Mouse (Mus musculus) adrenal gland, postnatal 14 days (tissue): Measurements from ENCODE around the gene Tpst2. TPM values are rescaled to one million over a fixed set of nuclear protein-coding genes. Genes with fewer than 3 reads are reported as not detected.
A peak's percentile ranks its signal among the peaks of the same experiment; 100 is the strongest.

Experiments used
- DNase-seq: peaks from one replicate; pipeline ENCODE4 v3.0.0; 2021; ENCODE audit warnings: mixed read lengths
- total RNA-seq: library from RNA; stranded (reverse); gene quantifications from 2 replicates; pipeline ENCODE4 v1.2.3, GENCODE M21; 2021

Tpst2 gene
- total RNA-seq, 1 experiment from 2014 or later, result 186 TPM

DNA sequence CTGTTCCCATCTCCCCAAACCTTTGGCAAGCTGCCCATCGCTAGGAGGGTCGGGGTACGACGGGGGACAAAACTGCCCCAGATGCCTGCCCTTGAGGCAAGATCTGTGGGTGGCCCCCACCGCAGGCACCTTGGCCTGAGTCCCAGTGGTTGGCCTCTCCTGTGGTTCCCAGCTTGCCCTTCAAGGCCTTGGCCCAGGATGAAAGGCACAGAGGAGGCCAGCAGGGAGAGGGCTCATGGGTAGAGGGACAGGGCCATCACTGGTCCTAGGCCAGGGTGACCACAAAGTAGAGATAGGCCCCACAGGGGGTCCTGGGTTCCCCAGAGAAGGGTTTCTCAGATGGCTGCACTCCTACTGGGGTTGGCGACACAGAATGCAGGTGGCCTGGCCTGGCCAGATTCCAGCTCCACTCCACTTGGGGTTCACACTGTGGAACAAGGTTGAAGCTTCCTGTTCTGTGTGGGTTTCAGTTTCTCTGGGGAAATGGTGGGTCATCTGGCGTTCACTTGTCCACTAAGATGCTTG lies 22.1 kb upstream of the Tpst2 start:
- peak; percentile 96 for DNase-seq

DNA sequence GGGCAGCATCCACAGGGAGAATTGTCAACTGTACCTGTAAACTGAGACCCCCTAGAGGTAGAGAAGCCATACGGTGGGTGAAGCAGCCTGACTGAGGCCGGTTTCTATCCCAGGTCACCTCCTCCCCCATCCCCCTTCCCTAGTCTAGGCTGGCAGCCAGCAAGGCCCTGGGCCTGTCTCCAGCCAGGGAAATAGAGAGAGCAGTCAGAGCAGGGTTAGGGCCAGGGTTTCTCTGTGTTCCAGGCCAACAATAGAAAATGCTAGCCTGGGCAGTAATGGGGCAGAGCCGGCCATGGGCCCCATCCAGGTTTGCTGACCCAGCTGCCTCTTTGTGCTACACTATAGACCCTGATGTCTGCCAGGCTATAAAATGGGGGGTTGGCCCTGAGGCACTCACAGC lies 21.1 kb upstream of the Tpst2 start, which contains the start of gene Crybb1:
Gene Crybb1 (plus strand): TSS at position 390 of the 400 bp plus-strand sequence.
- peak; percentile 89 for DNase-seq

DNA sequence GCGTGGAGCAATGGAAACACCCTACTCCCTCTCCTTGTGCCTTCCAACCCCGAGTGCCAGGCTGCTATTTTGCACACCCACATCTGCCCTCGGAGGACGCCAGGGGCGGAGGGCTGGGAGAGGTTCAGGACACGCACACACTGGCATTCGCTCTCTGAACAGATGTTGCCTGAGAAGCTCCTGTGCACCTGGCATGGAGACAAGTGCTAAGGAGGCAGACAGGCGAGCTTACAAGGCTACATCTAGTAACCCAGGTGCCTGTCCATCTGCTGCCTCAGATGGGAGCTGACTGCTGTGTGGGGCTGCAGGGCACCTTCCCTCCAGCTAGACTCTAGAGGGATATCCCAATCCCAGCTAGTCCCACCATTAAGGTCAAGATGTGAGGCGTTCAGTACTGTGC lies 20.0 kb upstream of the Tpst2 start:
- no peak for DNase-seq

DNA sequence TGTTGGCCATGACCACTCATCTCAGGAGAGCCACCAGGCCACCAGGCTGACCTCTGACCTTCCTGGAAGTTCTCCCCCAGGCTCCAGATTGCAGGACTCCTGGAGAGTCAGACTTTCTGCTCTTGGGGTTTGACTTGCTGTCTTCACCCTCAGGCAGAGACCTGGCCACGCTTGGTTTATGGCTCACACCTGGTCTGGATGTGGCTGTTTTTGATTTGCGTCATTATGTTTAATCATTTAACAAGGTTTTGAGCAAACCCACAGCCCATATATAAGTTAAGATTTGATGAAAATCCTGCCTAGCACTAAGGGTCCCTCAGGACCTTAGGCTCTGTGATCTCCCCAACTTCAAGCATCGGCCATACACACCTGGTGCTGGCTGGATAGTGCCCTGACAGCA lies 18.6 kb upstream of the Tpst2 start:
- no peak for DNase-seq

DNA sequence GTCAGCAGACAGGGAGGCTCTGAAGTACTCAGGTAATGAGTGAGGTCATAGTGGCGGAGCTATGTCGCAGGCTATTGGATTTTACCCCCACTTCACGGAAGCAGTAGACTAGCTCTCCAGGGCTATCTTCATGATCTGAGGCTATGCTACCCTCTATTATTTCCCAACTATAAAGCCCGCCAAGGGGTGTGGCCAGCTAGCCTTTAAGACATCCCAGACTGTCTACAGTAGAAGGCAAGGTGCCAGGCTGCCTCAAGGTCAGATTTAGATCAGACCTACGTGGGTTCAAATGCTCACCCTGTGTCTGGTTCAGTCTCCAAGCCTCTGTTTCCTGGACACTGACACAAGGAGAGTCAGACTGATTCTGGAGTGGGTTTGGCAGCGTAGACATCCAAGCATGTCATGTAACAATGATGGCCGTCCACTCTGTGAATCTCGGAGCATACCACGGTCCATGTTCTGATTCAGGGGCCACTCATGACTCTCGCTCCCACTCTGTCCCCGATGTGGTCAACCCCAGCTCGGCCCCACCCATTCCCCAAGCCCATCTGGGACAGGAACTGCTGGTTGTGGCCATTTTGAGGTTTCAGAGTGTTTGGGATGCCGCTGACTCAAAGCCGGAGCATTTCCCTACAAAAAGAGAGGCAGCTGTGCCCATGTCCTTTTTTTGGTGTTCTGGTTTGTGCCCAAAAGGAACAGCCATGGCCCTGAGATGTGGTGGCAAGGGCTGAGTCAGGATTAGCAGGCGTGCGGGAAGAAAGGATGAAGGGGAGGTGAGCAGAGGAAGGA lies 16.4 kb upstream of the Tpst2 start:
- no peak for DNase-seq

DNA sequence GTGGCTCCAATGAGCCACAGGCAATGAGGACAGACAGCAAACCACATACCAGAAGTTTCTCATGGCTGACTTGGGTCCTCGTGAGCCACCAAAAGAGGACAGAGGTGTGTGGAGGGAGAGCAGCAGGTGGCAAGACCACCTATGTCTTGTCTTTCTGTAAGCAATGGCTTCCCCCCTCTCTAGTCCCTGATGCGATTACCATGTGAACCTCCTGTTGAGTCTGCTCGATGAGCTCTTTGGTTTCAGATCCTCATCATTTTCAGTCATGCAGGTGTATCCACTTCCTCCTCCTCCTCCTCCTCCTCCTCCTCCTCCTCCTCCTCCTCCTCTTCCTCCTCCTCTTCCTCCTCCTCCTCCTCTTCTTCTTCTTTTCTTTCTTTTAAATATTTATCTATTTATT lies 15.7 kb upstream of the Tpst2 start:
- no peak for DNase-seq

DNA sequence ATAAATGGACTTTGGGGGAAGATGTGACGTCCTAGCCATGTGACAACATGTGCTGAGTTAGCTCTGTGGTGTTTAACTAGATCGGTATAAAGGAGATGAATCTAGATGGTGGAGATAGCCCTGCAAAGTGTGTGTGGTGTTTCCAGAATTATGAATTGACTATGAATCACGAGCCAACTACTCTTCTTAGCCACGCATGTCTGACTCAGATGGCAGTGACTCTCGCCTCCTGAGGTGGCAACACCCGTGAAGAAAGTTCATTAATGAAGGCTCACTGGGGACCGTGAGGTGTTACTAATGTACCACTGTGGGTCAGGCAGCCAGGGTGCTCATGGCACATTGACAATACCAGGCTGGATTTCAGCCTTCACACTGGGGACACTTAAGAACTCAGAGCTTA lies 12.4 kb upstream of the Tpst2 start:
- no peak for DNase-seq

DNA sequence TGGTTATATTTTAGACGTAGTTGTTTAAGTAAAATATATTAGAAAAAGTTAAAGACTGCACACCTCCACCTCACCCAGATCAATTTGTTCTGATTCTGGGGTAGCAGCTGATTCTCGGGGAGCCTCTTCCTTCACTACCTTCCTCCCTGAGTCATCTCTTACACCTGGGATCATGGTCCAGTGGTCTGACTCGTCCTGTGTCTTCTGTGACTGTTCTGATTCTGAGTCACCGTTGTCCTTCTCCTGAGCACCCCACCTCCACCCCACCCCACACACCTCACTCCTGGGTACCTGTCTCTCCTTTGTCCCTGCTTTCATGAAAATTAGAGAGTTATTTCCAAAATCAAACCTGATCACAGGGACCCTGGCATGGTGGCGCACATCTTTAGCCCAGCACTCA lies 11.4 kb upstream of the Tpst2 start:
- DNase-seq, result no peak

DNA sequence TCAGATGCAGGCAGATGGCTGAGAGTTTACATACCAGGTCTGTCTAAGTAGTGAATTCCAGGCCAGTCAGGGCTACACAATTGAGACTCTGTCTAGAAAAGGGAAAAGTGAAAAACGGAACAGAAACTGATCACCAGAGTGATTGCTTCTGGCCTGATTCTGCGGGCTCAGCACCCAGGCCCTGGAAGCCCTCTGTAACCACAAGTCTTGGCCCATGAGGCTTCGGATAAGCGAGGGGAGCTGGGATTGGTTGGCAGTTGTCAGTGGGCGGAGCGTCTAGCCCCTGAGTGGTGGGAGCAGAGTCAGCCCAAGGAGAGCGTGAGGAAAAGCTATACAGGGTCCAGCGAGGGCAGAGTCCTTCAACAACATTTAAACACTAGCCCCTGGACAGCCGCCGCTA lies 11.0 kb upstream of the Tpst2 start:
- no peak for DNase-seq

DNA sequence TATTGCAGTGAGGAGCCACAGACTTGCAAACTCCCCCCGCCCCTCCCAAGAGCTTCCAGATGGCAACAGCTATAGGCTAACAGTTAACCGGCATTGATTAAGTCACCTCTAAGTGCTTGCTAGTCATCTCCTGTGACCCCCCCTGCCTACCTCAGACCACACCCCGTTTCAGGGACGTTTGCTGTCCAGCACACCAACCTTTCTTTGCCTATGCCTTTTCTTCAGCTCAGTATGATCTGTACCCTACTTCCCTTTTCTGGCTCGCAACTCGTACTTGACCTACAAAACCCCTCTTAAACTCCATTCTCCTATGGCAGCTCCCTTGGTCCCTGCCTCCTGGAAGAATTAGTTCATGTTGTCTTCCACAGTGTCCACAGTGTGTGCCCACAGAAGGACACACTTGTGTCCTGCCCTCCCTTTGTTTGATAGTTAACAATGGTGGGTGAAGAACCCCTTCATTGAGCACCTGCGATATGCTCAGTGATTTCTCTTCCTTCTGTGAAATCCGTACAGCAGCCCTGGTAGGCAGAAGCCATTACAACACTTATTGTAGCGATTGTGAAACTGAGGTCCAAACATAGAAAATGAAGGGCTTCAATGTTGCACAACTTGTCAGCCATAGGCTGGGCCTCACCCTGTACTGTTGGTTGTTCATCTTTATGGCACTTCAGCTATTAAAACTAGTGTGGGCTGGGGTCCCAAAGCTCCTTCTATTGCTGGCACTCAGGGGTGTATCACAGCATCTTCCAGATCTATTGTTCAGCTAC lies 10.3 kb upstream of the Tpst2 start:
- DNase-seq, result no peak

DNA sequence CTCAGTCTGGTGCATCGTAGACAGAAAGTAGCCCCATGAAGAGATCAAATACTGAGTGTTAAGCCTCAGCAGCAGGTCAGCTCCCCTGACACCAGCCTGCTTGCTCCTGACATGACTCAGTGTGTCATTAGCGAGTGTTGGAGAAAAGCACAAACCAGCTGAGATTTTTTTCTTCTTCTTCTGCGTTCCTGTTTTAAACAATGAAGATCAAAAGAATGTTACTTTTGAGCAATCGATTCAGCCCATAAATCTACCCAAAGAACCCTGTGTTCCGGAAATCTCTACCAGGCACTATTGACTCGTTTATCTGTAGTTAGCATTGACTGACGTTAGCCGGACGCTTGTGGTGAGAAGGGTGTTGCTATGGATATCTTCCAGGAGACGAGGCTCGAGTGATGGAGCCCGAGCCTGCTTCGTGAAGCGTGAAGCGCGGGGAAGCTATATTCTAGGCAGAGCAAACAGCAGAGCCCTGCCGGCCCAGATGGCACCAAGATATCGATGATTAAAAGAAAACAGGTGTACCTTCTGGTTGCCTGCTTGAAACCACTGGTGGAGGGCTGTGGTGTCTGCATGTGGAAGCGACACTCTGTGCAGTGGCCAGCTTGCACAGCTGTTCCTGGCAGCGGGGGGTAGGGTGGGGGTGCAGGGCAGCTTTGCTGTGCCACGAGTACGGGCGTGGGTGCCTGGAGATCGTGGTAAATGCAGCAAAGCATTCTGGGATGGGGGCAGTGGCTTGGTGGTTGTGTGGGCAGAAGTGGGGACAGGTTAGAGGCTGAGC lies 5.5 kb upstream of the Tpst2 start:
- DNase-seq, result no peak

DNA sequence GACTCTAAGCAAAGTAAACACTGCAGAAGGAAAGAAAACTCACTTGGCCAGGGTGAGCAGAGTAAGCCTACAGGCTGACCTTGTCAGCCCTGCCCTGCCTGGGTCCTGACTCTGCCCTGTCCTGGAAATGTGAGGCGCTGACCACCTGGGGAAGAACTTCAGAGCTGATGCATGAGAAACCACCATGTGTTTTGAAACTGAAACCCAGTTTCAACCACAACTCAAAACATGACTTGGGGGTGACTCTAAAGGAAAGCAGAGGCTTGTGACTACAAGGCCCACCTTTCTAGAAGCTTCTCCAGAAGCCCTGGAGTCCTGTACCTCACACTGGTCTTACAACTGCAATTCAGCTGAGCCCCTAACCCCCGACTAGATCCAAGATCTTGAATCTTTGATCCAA lies 3.6 kb upstream of the Tpst2 start:
- DNase-seq, result no peak

DNA sequence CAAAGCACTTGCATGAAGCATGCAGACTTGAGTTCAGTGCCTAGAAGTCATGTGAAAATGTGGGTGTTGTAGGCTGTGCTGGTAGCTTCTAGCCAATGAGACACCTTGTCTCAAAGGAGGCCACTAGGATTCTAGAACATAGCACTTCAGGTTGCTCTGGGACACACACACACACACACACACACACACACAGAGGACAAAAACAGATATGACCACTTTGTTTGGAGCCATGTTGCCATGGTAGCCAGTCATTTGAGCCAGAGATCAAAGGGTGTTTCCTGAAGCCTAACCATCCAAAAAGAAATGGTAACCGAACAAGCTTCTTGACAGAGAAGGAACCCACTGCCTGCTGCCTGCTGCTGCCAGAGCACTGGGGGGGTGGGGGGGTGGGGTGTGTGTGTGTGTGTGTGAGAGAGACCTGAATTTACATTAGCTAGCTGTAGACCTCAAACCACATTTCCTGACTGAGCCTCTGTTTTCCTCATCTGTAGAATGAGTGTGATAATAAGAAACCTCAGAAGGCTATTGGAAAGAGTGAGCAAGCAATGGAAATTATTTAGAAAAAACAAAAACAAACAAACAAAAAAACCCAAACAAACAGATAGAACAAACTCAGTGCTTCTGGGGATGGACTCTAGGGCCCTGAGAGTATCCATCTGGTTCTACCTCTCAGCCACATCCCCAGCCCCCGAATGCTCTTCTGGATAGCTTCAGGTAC lies 2.6 kb upstream of the Tpst2 start:
- DNase-seq, result no peak

DNA sequence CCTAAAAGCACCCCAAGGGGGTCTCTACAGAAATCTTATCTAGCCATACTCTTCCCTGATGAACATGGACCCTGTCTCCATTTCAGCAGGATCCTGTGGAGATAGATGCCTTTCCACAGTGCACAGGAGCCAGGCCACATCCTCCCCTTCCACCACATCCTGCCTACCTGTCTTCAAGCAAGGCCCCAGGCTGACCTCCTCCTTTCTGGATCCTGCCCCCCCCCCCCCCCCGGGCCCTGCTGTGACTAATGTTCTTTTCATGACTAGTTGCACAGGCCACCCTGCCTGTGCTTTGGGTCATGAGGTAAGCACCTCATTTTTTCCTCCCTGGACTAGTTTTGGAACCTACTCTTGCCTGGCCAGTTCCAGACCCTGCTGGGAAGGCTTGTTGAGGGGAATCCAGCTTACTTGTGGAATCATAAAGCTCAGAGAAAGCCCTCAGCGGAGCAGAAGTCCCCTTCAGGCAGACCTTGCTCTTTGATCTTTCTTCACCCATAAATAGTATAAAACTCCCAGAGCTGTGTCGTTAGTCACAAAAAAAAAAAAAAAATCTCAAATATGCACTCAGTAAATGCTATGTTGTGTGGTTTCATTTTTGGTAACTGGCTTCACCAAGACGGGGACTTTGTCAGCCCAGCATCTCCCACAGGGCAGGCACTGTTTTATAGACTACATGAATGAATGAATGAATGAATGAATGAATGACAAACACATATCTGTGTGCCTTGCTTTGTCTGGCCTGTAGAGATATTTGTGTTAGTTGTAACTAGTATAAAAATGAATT lies 1.3 kb upstream of the Tpst2 start:
- DNase-seq, result no peak

DNA sequence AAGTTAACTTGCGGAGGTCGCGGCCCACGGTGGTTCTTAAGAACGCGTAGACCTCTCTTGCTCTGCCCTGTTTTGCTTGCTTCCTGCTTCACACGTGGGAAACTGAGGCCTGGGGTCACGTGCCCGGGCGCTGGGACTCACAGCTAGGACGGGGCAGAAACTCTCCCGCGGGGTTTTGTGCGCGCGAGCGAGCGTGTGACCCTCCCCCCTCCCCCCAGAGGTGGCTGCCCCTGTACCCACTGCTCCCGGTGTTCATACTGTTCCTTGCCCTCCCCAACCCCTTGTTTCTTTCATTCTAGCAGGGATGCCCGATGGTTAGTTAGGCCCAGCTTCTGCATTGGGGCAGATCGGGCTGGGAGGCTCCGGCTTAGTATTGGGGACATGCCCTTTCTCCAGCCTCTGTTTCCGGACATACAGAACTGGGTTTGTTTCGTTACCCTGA lies 437 bp downstream of the Tpst2 start:
- DNase-seq, result no peak

DNA sequence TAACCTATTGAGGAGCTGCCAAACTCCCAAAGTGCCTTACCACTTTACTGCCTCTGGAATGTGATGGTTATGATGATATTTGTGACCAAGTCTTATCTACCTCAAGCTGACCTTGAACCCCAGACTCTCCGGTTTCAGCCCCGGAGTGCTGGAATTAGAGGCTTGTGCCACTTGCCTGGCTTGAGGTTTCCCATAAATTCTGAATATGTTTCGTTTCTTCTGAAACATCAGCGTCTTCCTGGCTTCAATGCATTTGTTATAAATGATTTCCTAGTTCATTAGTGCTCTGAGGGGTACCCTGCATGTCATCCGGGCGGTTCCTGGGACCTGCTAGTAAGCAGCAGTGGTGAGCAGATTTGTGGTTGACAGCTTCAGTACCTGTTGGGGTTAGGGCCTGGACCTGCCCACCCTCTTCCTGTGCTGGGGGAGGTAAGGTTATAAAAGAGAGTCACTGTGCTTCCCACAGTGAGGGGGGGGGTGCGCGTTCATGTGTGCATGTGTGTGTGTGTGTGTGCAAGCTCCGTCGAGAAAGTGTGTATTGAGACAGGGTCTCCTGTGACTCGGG lies 1.5 kb downstream of the Tpst2 start:
- no peak for DNase-seq

DNA sequence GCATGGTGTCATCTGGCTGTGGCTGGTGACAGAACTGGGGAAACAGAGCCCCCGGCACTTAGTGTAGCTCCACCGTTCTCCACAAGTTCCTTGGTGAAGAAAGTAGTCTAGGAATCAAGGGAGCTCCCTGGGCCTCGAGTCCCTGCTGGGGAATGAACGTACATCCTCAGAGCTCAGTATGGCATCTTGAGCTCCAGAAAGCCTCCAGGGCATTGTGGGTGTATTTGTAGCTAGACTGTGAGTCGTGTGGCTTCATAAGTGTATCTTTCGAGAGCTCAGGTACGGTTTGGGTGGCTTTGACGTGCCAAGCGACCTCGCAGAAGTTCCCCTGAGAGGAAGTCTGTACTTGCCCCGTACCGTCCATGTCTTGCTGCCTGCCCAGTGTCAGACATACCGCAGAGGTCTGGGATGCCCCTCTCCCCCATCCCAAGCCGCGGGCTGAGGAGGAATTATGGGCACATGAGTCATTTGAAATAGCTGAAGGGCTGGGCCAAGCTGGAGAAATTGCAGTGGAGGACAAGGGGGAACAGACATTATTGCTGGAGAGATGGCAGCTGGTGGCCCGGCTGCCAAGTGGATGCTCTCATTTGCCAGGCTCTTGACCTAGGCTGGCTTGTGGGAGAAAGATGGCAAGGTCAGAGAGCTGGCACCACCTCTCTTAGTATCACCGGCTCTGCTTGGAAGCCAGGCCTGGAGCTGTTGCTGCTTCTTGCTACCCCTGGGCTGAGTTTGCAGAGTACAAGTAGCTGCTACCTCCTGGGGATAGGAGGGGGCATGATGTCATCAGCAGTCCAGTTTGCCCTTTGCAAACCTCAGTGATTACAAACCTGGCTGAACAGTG lies 2.9 kb downstream of the Tpst2 start:
- DNase-seq, result peak; percentile 78

DNA sequence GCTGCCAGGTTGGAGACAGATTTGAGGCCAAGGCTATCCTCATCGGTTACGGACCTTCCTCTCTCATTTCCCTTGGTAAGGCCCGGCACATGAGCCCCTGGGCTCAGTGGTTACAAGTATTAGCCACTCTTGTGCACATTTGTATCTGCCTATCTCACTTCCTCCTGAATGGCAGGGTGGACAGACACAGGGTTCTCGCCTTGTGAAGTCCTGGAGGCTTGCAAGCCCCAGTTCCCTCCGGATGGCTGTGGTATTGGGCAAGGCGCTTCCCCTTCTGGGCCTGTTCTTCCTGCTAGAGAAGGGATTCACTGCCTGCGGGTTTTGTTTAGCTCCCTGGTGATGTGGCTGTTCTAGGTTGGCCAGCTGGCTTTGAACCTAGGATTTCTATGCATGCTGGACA lies 3.7 kb downstream of the Tpst2 start:
- peak; percentile 49 for DNase-seq

DNA sequence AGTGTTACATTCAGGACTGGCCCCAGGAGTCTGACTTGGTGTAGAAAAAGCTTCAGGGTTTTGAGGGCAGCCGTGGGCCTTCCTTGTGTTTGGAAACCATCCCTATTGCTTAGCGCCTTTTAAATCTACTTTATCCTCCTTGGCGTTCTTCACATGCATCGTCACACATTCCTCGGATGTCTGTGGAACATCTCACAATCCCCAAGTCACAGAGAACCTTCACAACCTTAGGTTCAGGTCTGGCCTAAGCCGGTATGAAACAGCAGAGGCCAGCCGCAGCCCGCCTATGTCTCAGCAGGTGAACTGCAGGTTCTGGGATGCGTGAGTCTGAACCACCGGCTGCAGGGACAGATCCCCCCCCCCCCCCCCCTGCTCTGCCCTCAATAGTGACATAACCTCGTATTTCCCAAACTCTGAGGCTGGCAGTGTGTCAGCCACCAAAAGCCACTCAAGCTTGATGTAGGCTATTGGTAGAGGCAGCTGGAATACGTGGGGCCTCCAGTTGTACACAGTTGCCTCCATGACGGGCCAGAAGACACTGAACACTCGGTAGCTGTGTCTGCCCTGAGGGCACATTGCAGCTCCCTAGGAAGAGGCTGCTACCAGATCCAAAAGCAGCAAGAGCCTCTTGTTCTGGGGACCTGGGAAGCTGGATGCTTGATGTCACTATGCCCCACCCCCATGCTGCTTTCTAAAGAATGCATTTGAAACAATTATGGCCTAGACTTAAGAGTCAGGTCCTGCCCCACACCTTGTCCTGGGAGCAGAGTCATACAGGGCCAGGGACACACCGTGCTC lies 4.6 kb downstream of the Tpst2 start:
- DNase-seq, result peak; percentile 59
